Mouse (Mus musculus) heart, adult 18-20 months (tissue): ENCODE data around the gene Lsm7. TPM values are rescaled to one million over a fixed set of nuclear protein-coding genes. Genes with fewer than 3 reads are reported as not detected.

ENCODE experiments used
- DNase-seq, 2 experiments: peaks; one replicate each; pipeline ENCODE4 v3.0.0; 2021 to 2022; ENCODE audit warnings: mixed read lengths in 1 of 2
- microRNA-seq, 2 experiments: library from miRNA; unstranded; fragments of <30 nt; microRNA quantifications; one replicate each; pipeline ENCODE4 v1.2.0; 2022
- total RNA-seq, 2 experiments: library from RNA; stranded (reverse); gene quantifications; 2 replicates each; pipeline ENCODE4 v1.2.3; 2021

The Lsm7 gene
- total RNA-seq, 2 experiments from 2014 or later = 23.5 to 27.8 TPM

GRCm38 (mm10) chr10:80814800-80815199 lies 40.2 kb downstream of the Lsm7 start:
- no peak for DNase-seq

- no peak for DNase-seq
Observed at GRCm38 (mm10) chr10:80813366-80813765, 41.6 kb downstream of the Lsm7 start, which contains the start of gene Jsrp1. Jsrp1 (minus strand) TSS chr10:80813498.

- DNase-seq = no peak
Observed at GRCm38 (mm10) chr10:80812391-80813041, 42.5 kb downstream of the Lsm7 start.

- no peak for DNase-seq
Observed at GRCm38 (mm10) chr10:80810084-80810483, 44.9 kb downstream of the Lsm7 start.

- DNase-seq = no peak
Observed at GRCm38 (mm10) chr10:80808985-80809632, 45.9 kb downstream of the Lsm7 start.

- no peak for DNase-seq
Observed at GRCm38 (mm10) chr10:80808099-80808984, 46.7 kb downstream of the Lsm7 start.

- DNase-seq = peak; percentile 80 to 87
Observed at GRCm38 (mm10) chr10:80807057-80807627, 47.9 kb downstream of the Lsm7 start.

GRCm38 (mm10) chr10:80806341-80807056 lies 48.5 kb downstream of the Lsm7 start:
- no peak for DNase-seq

- peak; percentile 60 to 82 for DNase-seq
Observed at GRCm38 (mm10) chr10:80805925-80806324, 49.1 kb downstream of the Lsm7 start.

- DNase-seq = no peak
Observed at GRCm38 (mm10) chr10:80805322-80805721, 49.7 kb downstream of the Lsm7 start.

GRCm38 (mm10) chr10:80804916-80805315 lies 50.1 kb downstream of the Lsm7 start, which contains the start of gene Amh:
Amh (plus strand) TSS chr10:80805243.
- DNase-seq = no peak

- DNase-seq = no peak
Observed at GRCm38 (mm10) chr10:80804340-80804739, 50.7 kb downstream of the Lsm7 start.

GRCm38 (mm10) chr10:80802996-80803395 lies 52.0 kb downstream of the Lsm7 start:
- no peak for DNase-seq

Small RNA genes lying within 50 kb of the gene (microRNA-seq; reads per million reads assigned to microRNA genes)
- 1.1 to 4.6 reads per million in 2 experiments for gene Mir1982

Other genes starting within 250 kb of the Lsm7 start
- under 1 TPM; 0.15 to 0.46 TPM for gene Gm49322, start 249.2 kb downstream of the Lsm7 start, total RNA-seq
- gene Csnk1g2, start 232.4 kb downstream of the Lsm7 start, total RNA-seq = 100 to 1,000 TPM; 121 to 132 TPM
- gene Btbd2, start 198.1 kb downstream of the Lsm7 start, total RNA-seq = 10 to 100 TPM; 43.2 to 46.1 TPM
- 100 to 1,000 TPM; 185 to 204 TPM for gene Mknk2, start 177.1 kb downstream of the Lsm7 start, total RNA-seq
- 1 to 10 TPM; 7.5 to 8.0 TPM for gene Mob3a, start 153.2 kb downstream of the Lsm7 start, total RNA-seq
- 1 to 10 TPM; 2.5 to 2.6 TPM for gene Izumo4, start 153.0 kb downstream of the Lsm7 start, total RNA-seq
- gene Ap3d1, start 112.9 kb downstream of the Lsm7 start, total RNA-seq = 10 to 100 TPM; 42.3 to 45.0 TPM
- gene Dot1l, start 100.0 kb downstream of the Lsm7 start, total RNA-seq = 10 to 100 TPM; 11.7 to 14.3 TPM
- 10 to 100 TPM; 28.6 to 28.7 TPM for gene Sf3a2, start 57.0 kb downstream of the Lsm7 start, total RNA-seq
- 10 to 100 TPM; 30.7 to 32.4 TPM for gene Plekhj1, start 56.6 kb downstream of the Lsm7 start, total RNA-seq
- under 1 TPM in 1 of 2 experiments, not detected in 1; 0.33 TPM for gene Amh, start 50.0 kb downstream of the Lsm7 start, total RNA-seq
- under 1 TPM; 0.41 to 0.69 TPM for gene Jsrp1, start 41.7 kb downstream of the Lsm7 start, total RNA-seq
- gene Oaz1, start 28.6 kb downstream of the Lsm7 start, total RNA-seq = 100 to 1,000 TPM; 897 to 934 TPM
- 10 to 100 TPM; 13.5 to 16.6 TPM for gene Lingo3, start 11.2 kb downstream of the Lsm7 start, total RNA-seq
- 10 to 100 TPM; 11.9 to 15.9 TPM for gene Sppl2b, start 66 bp upstream of the Lsm7 start, total RNA-seq
- gene Tmprss9, start 16.6 kb upstream of the Lsm7 start, total RNA-seq = not detected
- gene Timm13, start 45.8 kb upstream of the Lsm7 start, total RNA-seq = 100 to 1,000 TPM; 125 to 144 TPM
- gene Lmnb2, start 63.0 kb upstream of the Lsm7 start, total RNA-seq = 1 to 10 TPM; 4.7 to 5.8 TPM
- gene Gadd45b, start 74.9 kb upstream of the Lsm7 start, total RNA-seq = 10 to 100 TPM; 14.9 to 19.0 TPM
- gene Gng7, start 159.7 kb upstream of the Lsm7 start, total RNA-seq = 1 to 10 TPM in 1 of 2 experiments, under 1 TPM in 1; 0.82 to 1.3 TPM
- not detected for gene Diras1, start 170.5 kb upstream of the Lsm7 start, total RNA-seq
- gene Slc39a3, start 182.2 kb upstream of the Lsm7 start, total RNA-seq = 10 to 100 TPM; 12.8 to 14.2 TPM
- 100 to 1,000 TPM in 1 of 2 experiments, 10 to 100 TPM in 1; 99.5 to 102 TPM for gene Sgta, start 205.0 kb upstream of the Lsm7 start, total RNA-seq
- gene Thop1, start 214.8 kb upstream of the Lsm7 start, total RNA-seq = 10 to 100 TPM; 12.8 to 14.8 TPM
- under 1 TPM; 0.31 to 0.74 TPM for gene Creb3l3, start 243.7 kb upstream of the Lsm7 start, total RNA-seq